Mouse (Mus musculus) heart, adult 11 months (tissue): Measurements from ENCODE around the gene Alg9.

Experiments used
- DNase-seq: peaks from one replicate; pipeline ENCODE4 v3.0.0; 2022

Gene Alg9

DNA sequence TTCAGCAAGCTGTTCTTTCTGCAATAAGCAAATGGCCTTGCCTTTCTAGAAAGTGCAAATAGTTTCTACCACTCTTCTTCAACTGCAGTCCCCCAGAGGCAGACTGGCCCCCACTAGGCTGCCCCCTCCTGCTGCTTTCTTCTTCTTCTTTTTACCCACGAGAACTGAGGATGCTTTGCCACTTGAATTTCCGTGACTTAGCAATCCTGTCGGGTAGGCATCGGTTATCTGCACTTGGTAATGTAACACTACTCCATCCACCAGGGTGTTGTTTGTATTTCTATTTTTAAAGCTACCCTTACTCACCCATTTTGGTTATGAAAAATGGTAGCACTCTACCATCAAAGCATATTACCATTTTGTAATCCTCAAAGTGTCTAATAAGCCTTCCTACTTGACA lies 115.1 kb downstream of the Alg9 start:
- no peak for DNase-seq

DNA sequence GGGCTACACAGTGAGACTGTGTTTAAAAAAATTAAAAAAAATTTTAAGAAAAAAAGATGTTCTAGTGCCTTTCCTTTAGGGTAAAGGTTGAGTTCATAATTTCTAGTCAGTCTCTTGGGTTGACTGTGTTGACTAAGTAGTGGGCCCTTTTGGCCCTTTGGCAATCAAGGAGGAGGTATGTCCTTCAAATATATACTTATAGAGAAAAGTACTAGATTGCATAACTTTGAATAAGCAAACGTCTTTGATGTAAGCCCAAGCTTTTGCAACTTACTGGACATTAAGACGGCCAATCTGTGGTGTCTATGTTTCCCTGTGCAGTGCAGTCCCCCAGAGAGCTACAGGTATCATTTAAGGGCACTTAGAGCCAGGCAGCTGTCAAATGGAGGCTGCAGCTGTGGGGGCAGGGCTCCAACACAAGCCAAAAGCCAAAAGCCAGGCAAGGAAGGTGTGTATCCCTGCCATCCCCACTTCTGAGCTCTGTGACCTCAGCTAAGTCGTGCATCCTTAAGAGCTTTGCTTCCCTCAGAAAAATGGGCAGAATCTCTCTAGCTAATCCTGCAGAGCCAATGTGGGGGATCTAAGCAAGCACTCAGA lies 115.8 kb downstream of the Alg9 start:
- no peak for DNase-seq
